Mouse (Mus musculus) hematopoietic multipotent progenitor cell, adult 10-12 weeks (in vitro differentiated cells): ENCODE measurements around the gene Wfdc2. TPM values are rescaled to one million over a fixed set of nuclear protein-coding genes. Genes with fewer than 3 reads are reported as not detected.

Experiments
- polyA plus RNA-seq: library from polyadenylated mRNA; stranded (reverse); fragments of >175 nt; gene quantifications from 2 replicates; pipeline ENCODE4 v1.2.3, GENCODE M21; 2012; ENCODE audit warnings: low replicate concordance

The Wfdc2 gene
- not detected in 2 replicates for polyA plus RNA-seq

DNA sequence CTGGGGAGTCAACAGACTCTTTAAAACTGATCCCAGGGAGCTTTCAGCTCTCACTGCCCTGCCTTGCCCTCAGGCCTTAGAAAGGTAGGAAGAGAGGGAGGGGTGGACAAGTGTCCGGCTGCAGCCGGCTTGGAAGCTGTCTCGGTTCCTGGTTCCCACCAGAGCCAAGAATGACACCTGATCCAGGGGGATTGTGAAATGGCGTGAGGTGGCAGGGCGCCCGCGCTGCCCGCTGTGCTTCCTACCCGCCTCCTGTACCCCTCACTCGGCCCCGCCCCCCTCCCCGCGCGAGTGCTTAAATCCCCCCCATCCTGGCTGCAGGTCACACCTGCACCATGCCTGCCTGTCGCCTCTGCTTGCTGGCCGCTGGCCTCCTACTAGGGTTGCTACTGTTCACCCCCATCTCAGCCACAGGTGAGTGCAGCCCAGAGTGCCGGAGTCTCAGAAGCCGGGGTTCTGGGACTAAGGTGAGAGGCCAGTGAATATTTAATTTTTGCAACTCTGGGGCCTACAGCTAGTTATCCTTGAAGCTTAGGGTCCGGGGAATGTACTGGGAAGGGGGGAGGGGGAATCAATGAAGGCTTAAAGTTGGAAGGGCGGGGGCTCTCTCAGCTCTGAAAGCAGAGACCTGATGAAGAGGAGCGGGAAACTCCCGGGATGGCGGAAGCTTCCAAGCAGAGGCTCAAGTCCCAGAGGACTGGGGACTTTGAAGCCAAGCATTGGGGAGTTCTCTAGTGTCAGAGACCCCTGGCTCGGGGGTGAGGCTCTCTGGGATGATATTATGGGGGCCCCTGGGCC lies at the start of gene Wfdc2:
TSS of gene Wfdc2 (plus strand) at position 23 of the 798 bp plus-strand sequence.

DNA sequence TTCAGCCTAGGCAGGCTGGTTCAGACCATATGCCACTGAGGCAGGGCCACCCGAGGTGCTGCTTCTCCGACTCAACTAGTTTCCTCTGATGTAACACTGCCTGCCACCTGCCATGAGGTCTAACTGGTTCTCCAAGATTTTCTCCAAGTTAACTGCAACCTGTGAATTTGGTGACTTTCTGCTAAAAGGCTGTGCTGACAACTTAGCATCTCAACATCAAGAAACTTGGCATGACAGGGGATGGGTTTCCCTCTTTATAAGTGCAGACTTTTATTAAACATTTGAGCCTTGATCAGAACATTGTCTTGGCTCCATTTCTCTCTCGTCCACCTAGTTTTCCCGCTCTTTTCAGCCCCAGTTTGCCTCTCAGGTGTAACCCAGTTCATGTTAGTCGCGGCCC lies 11.1 kb downstream of the Wfdc2 start, which contains the start of gene Spint3:
TSS of gene Spint3 (minus strand) at position 101 of the 400 bp plus-strand sequence.

DNA sequence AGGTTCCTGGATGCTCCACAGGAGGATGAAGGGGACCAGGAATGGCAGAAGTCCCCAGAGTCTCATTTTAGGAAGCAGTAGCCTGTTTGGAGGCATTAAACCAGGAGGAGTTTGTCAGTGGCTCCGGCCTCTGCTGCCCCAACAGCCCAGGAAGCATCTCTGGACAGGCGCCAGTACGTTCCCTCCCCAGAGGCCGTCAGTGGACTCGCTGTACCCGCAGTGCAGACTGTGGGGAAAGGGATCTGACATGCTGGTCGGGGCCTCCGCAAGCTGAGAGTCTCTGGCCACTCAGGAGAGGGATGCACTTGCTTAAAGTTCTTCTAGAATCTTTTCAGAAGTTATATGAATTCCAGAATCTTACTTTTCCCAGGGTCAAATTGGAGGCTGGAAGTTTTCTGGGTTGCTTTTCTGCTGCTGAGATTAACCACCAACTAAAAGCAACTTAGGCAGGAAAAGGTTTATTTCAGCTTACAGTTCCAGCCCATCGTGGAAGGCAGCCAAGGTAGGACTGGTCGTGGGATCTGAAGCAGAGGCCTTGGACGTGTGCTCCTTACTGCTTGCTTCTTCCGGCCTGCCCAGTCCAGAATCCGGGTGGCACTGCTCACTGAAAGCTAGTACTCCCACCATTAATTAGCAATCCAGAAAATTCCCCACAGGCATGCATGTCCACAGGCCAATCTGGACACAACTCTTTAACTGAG lies 23.0 kb downstream of the Wfdc2 start, which contains the start of gene Wfdc6a:
TSS of gene Wfdc6a (minus strand) at position 423 of the 701 bp plus-strand sequence.

DNA sequence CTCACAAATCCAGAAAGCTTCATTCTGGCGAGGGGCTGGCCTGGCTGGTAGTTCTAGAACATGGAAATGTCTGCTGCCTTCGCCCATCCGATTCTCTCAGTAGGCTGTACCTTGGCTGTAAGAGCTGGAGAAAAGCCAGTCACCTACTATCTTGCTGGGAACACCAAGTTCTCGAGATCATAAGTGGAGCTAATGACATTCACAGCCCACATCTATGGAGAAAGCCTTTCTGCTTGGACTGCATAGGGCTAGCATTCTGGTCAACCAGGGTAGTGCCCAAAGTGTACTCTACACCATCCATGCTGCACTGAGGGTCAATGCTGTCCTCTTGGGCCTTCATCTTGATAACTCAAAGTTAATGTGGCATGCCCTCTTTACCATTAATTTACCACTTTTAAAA lies 31.3 kb downstream of the Wfdc2 start, which contains the start of gene Eppin:
TSS of gene Eppin (minus strand) at position 101 of the 400 bp plus-strand sequence.

DNA sequence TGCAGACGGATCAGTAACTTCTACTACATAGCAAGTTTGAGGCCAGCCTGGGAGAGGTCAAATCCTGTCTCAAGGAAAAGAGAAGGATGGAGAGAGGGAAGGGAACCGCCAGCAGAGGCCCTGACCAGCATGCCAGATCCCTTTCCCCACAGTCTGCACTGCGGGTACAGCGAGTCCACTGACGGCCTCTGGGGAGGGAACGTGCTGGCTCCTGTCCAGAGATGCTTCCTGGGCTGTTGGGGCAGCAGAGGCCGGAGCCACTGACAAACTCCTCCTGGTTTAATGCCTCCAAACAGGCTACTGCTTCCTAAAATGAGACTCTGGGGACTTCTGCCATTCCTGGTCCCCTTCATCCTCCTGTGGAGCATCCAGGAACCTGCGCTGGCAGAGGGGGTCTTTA lies 51.3 kb downstream of the Wfdc2 start, which contains the start of the genes Wfdc6b and Wfdc8:
TSS of gene Wfdc6b (plus strand) at position 52 of the 400 bp plus-strand sequence.
TSS of gene Wfdc8 (minus strand) at position 156 of the 400 bp plus-strand sequence.

Other genes starting within 250 kb of the Wfdc2 start
- gene Svs6, start 245.7 kb upstream of the Wfdc2 start, polyA plus RNA-seq: not detected in 2 replicates
- gene Svs5, start 229.7 kb upstream of the Wfdc2 start, polyA plus RNA-seq: not detected in 2 replicates
- gene Slpi, start 173.3 kb upstream of the Wfdc2 start, polyA plus RNA-seq: 21.9 and 55.6 TPM in 2 replicates
- 0.39 and 0.58 TPM in 2 replicates for gene Rbpjl, start 159.3 kb upstream of the Wfdc2 start, polyA plus RNA-seq
- gene Matn4, start 157.3 kb upstream of the Wfdc2 start, polyA plus RNA-seq: 0.45 and 0.55 TPM in 2 replicates
- 6.5 and 51.1 TPM in 2 replicates for gene Sdc4, start 118.5 kb upstream of the Wfdc2 start, polyA plus RNA-seq
- 150 and 241 TPM in 2 replicates for gene Sys1, start 105.4 kb upstream of the Wfdc2 start, polyA plus RNA-seq
- 2.5 and 3.3 TPM in 2 replicates for gene Gm20458, start 101.4 kb upstream of the Wfdc2 start, polyA plus RNA-seq
- gene Trp53tg5, start 88.7 kb upstream of the Wfdc2 start, polyA plus RNA-seq: not detected in 2 replicates
- gene Dbndd2, start 76.3 kb upstream of the Wfdc2 start, polyA plus RNA-seq: 27.5 and 44.6 TPM in 2 replicates
- 111 and 192 TPM in 2 replicates for gene Pigt, start 64.9 kb upstream of the Wfdc2 start, polyA plus RNA-seq
- not detected in 2 replicates for gene Spint3, start 11.0 kb downstream of the Wfdc2 start, polyA plus RNA-seq
- not detected in 2 replicates for gene Wfdc6a, start 23.0 kb downstream of the Wfdc2 start, polyA plus RNA-seq
- not detected in 2 replicates for gene Eppin, start 31.2 kb downstream of the Wfdc2 start, polyA plus RNA-seq
- gene Wfdc6b, start 51.1 kb downstream of the Wfdc2 start, polyA plus RNA-seq: not detected in 2 replicates
- gene Wfdc8, start 51.2 kb downstream of the Wfdc2 start, polyA plus RNA-seq: 0.04 TPM in 1 of 2 replicates, not detected in the other
- gene Wfdc16, start 76.4 kb downstream of the Wfdc2 start, polyA plus RNA-seq: not detected in 2 replicates
- not detected in 2 replicates for gene Wfdc10, start 93.6 kb downstream of the Wfdc2 start, polyA plus RNA-seq
- gene Wfdc9, start 94.2 kb downstream of the Wfdc2 start, polyA plus RNA-seq: not detected in 2 replicates
- not detected in 2 replicates for gene Wfdc11, start 111.7 kb downstream of the Wfdc2 start, polyA plus RNA-seq
- gene Wfdc13, start 122.7 kb downstream of the Wfdc2 start, polyA plus RNA-seq: not detected in 2 replicates
- not detected in 2 replicates for gene Spint4, start 136.1 kb downstream of the Wfdc2 start, polyA plus RNA-seq
- gene Spint5, start 152.9 kb downstream of the Wfdc2 start, polyA plus RNA-seq: not detected in 2 replicates
- not detected in 2 replicates for gene Wfdc3, start 183.5 kb downstream of the Wfdc2 start, polyA plus RNA-seq
- 50.1 and 129 TPM in 2 replicates for gene Dnttip1, start 183.6 kb downstream of the Wfdc2 start, polyA plus RNA-seq
- gene Ube2c, start 207.5 kb downstream of the Wfdc2 start, polyA plus RNA-seq: 21.9 and 41.7 TPM in 2 replicates
- 0.18 TPM in 1 of 2 replicates, not detected in the other for gene Tnnc2, start 217.6 kb downstream of the Wfdc2 start, polyA plus RNA-seq
- gene Snx21, start 223.4 kb downstream of the Wfdc2 start, polyA plus RNA-seq: 6.8 and 12.4 TPM in 2 replicates
- gene Acot8, start 242.5 kb downstream of the Wfdc2 start, polyA plus RNA-seq: 16.4 and 60.9 TPM in 2 replicates
- gene Zswim3, start 242.7 kb downstream of the Wfdc2 start, polyA plus RNA-seq: 1.6 and 1.9 TPM in 2 replicates